Mouse (Mus musculus) liver, postnatal 0 days (tissue): Measurements from ENCODE around the gene Gm10324. TPM values are rescaled to one million over a fixed set of nuclear protein-coding genes. Genes with fewer than 3 reads are reported as not detected.
"Not testable (repeated sequence)": the region's sequence is repeated elsewhere in the genome, so short reads cannot be mapped to it uniquely, and the experiment has no call there.

Source experiments
- ATAC-seq: fragments of 200-750 bp; cut with Nextera tagmentation; 2 replicates; pipeline ENCODE4 v1.8.0; 2017; ENCODE audit warnings: mild to moderate bottlenecking, moderate library complexity
- DNase-seq: peaks from one replicate; pipeline ENCODE4 v3.0.0-alpha.2; 2016
- H3K27ac ChIP-seq: fragments of 300-500 bp; sonication (generic); 2 replicates; pipeline ENCODE4 v1.5.1; 2014; ENCODE audit warnings: antibody characterized with exemption, moderate library complexity, mild to moderate bottlenecking, low read depth
- H3K27me3 ChIP-seq: fragments of 300-500 bp; sonication (generic); 2 replicates; pipeline ENCODE4 v1.6.1; 2014; ENCODE audit warnings: low read length, control low read depth, mixed read lengths; ENCODE audit not compliant: insufficient read depth
- H3K36me3 ChIP-seq: fragments of 300-500 bp; sonication (generic); replicated peaks from 2 replicates; pipeline ENCODE4 v1.6.1; 2014; ENCODE audit warnings: mild to moderate bottlenecking, control low read depth, low read length, moderate library complexity, mixed read lengths; ENCODE audit not compliant: insufficient read depth
- H3K4me1 ChIP-seq: fragments of 300-500 bp; sonication (generic); 2 replicates; pipeline ENCODE4 v1.6.1; 2014; ENCODE audit warnings: antibody characterized with exemption, mild to moderate bottlenecking, control low read depth; ENCODE audit not compliant: insufficient read depth
- H3K4me2 ChIP-seq: fragments of 300-500 bp; sonication (generic); 2 replicates; pipeline ENCODE4 v1.6.1; 2014; ENCODE audit warnings: low read depth, mild to moderate bottlenecking, low read length, moderate library complexity, mixed read lengths
- H3K4me3 ChIP-seq: fragments of 300-500 bp; sonication (generic); 2 replicates; pipeline ENCODE4 v1.5.1; 2014; ENCODE audit warnings: low read depth, low read length
- H3K9ac ChIP-seq: fragments of 300-500 bp; sonication (generic); replicated peaks from 2 replicates; pipeline ENCODE4 v1.6.1; 2014; ENCODE audit warnings: mild to moderate bottlenecking, moderate library complexity
- H3K9me3 ChIP-seq: fragments of 300-500 bp; sonication (generic); 2 replicates; pipeline ENCODE4 v1.6.1; 2016; ENCODE audit warnings: mild to moderate bottlenecking, control low read depth, low read length, mixed read lengths
- WGBS: fragments of 180-500 bp; shearing (Covaris S2); extraction: QIAGEN DNeasy Blood & Tissue Kit; methylation state at CpG from one replicate; pipeline ENCODE4 v1.1.7; 2014; ENCODE audit not compliant: insufficient replicate concordance; 5-methylcytosine and 5-hydroxymethylcytosine counted together
- polyA plus RNA-seq: library from polyadenylated mRNA; unstranded; fragments of >200 nt; fragmentation: Nextera tagmentation; extraction: Ambion mirVana; gene quantifications from 2 replicates; pipeline ENCODE4 v1.2.1, GENCODE M21; 2015

Gene Gm10324
- polyA plus RNA-seq = not detected in 2 replicates

- not testable (repeated sequence) for H3K27ac ChIP-seq, H3K4me3 ChIP-seq, H3K4me2 ChIP-seq, H3K9me3 ChIP-seq, H3K4me1 ChIP-seq, H3K9ac ChIP-seq, DNase-seq, H3K36me3 ChIP-seq, H3K27me3 ChIP-seq, ATAC-seq
- no CpG with 5 or more reads among the region's 2 CpGs for WGBS
Measured at GRCm38 (mm10) chr13:66119247-66119646, at the start of gene Gm10324. TSS of gene Gm10324 (plus strand) at chr13:66119547.

Other genes with a start within 250 kb of the Gm10324 start
- gene Gm10772, start 108.0 kb downstream of the Gm10324 start, polyA plus RNA-seq = not detected in 2 replicates